Mouse (Mus musculus): Measurements from ENCODE around the gene 1700001K19Rik. TPM values are rescaled to one million over a fixed set of nuclear protein-coding genes. Genes with fewer than 3 reads are reported as not detected.

Gene 1700001K19Rik
- total RNA-seq (2021) (not detected), polyA plus RNA-seq (2012; rRNA removed) (0.12 TPM in 1 of 2 replicates, not detected in the other)
- long read RNA-seq, result 0 reads

DNA sequence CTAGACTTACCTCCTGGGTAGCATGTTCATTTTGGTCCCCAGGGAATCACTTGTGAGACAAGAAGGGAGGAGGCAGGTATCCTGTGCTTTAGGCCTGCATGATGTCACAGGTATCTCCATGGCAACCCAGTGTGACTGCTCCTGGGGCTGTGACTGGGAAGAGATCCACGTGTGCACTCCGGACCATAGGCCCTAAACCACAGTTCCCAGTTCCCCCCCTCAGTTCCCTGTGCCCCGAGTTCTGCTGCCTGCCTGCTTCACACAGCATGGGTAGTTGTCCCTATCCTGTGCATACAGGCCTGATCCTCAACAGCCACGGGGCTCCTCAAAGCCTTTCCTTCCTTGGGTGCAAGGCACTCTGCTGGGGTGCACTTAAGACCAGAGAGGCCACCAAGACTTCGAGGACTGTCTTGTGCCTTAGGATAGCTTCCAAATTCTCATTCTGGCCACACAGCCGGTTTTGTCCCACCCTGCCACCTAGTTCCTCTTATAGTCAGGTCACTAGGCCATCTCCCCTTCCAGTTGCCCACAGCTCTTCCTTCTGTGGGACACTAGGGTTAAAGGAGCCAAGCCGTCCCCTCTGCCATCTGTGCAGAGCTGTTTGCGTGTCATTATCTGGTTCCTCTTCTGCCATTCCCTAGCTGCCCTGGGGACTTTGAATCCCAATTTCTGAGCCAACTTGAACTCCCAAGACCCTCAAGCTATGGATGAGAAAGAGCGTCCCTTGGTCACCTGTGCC is at the start of gene 1700001K19Rik:
1700001K19Rik (minus strand) TSS at position 59 of the 739 bp plus-strand sequence.
- no peak for DNase-seq
- peaks cover 1% of the 10 kb centered on the region; the same call in 1 of the 2 replicates for H3K4me1 ChIP-seq (ENCODE audit: control insufficient read depth, insufficient read depth, low read length)
- H3K79me2 ChIP-seq (replicated peaks; ENCODE audit: control insufficient read depth, insufficient read depth, low read length), result no peaks in the 10 kb centered on the region
- H3K36me3 ChIP-seq (ENCODE audit: control insufficient read depth, insufficient read depth, low read length), result no peaks in the 10 kb centered on the region
- no peaks in the 10 kb centered on the region for H3K27me3 ChIP-seq (ENCODE audit: control insufficient read depth, insufficient read depth, low read length)
- no peak within 1 kb of the TSS for H3K9ac ChIP-seq (ENCODE audit: low read depth, low read length)
- intact Hi-C loops (cut with DNase I), result no loop called here
- TF ChIP-seq EP300 (IDR thresholded peaks at IDR 0.05; ENCODE audit: insufficient read depth, low read depth, low read length), result no peak
- no peak for TF ChIP-seq CTCF (IDR thresholded peaks at IDR 0.05)
- TF ChIP-seq POLR2A (IDR thresholded peaks at IDR 0.05; ENCODE audit: insufficient read depth, low read depth, low read length), result no peak
- H3K27ac ChIP-seq, result no peak within 1 kb of the TSS
- WGBS, result 78% methylated on average over 9 of the region's 9 CpGs
- H3K4me3 ChIP-seq, result no peak within 1 kb of the TSS

DNA sequence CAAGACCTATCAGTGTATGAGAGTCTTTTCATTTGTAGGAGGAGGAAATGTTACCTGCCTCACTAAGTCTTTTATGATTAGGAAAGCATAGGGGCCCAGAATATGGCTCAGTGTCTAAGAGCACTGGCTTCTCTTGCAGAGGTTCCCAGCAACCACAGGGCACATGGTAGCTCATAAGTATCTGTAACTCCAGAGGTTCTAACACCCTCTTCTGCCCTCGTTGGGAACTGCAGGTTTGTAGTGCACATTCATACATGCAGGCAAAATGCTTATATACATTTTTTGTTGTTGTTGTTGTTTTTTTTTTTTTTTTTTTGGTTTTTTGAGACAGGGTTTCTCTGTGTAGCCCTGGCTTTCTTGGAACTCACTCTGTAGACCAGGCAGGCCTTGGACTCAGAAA is 44.0 kb upstream of the 1700001K19Rik start:
- H3K4me1 ChIP-seq (ENCODE audit: control insufficient read depth, insufficient read depth, low read length), result no peaks in the 10 kb centered on the region
- H3K79me2 ChIP-seq (replicated peaks; ENCODE audit: control insufficient read depth, insufficient read depth, low read length), result no peaks in the 10 kb centered on the region
- no peaks in the 10 kb centered on the region for H3K27me3 ChIP-seq (ENCODE audit: control insufficient read depth, insufficient read depth, low read length)
- intact Hi-C loops (cut with DNase I), result no loop called here
- no peak overlapping the region for H3K27ac ChIP-seq
- WGBS, result 47% methylated on average over 1 of the region's 1 CpGs
- H3K36me3 ChIP-seq (ENCODE audit: control insufficient read depth, insufficient read depth, low read length), result no peaks in the 10 kb centered on the region
- H3K9ac ChIP-seq (ENCODE audit: low read depth, low read length), result no peak overlapping the region
- no peak overlapping the region for H3K4me3 ChIP-seq
- TF ChIP-seq EP300 (IDR thresholded peaks at IDR 0.05; ENCODE audit: insufficient read depth, low read depth, low read length), result no peak
- TF ChIP-seq CTCF (IDR thresholded peaks at IDR 0.05), result no peak
- no peak for TF ChIP-seq POLR2A (IDR thresholded peaks at IDR 0.05; ENCODE audit: insufficient read depth, low read depth, low read length)
- DNase-seq, result no peak

DNA sequence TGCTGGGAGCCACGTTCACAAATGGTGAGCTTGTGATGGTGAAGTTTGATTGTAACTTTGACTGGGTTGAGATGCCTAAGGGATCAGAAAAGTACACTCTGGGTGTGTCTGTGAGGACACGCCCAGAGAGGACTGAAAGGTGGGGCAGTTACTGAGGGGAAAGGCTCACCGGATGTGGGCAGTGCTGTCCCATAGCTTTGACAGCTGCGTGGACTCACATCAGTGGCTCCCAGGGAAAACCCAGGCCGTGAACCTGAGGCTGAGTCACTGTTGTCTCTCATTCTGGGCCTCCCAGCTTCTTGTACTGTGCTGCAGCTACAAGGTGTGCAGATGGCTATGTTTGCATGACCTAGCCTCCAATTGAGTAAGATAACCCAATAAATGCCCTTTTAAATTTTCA is 43.1 kb upstream of the 1700001K19Rik start:
- Histone ChIP-seq H3K4me3 (no peak overlapping the region), H3K27me3 (ENCODE audit: control insufficient read depth, insufficient read depth, low read length) (no peaks in the 10 kb centered on the region), H3K9ac (ENCODE audit: low read depth, low read length) (no peak overlapping the region), H3K4me1 (ENCODE audit: control insufficient read depth, insufficient read depth, low read length) (no peaks in the 10 kb centered on the region), H3K36me3 (ENCODE audit: control insufficient read depth, insufficient read depth, low read length) (no peaks in the 10 kb centered on the region), H3K79me2 (replicated peaks; ENCODE audit: control insufficient read depth, insufficient read depth, low read length) (no peaks in the 10 kb centered on the region), H3K27ac (no peak overlapping the region)
- intact Hi-C loops (cut with DNase I), result no loop called here
- no peak for DNase-seq
- TF ChIP-seq CTCF (IDR thresholded peaks at IDR 0.05) (no peak), POLR2A (IDR thresholded peaks at IDR 0.05; ENCODE audit: insufficient read depth, low read depth, low read length) (no peak), EP300 (IDR thresholded peaks at IDR 0.05; ENCODE audit: insufficient read depth, low read depth, low read length) (no peak)
- WGBS, result 77% methylated on average over 5 of the region's 5 CpGs

DNA sequence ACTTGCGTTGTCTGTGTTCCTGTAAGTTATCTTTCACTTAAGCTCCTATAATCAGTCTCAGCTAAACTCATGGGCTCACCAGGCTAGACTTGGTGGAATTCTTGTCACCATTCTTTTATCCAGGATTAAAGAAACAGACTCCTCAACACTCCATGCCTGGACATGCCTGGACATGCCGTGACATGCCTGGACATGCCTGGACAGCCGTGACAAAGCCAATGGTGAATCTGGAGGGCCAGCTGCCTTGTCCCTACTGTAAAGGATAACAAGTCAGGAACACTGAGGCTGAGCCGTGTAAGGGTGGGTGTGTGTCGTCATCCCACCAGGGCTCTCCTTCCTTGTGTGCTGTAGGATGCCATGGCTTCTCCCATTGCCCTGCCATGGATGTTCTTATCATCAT is 42.6 kb upstream of the 1700001K19Rik start:
- Histone ChIP-seq H3K4me1 (ENCODE audit: control insufficient read depth, insufficient read depth, low read length) (no peaks in the 10 kb centered on the region), H3K27me3 (ENCODE audit: control insufficient read depth, insufficient read depth, low read length) (no peaks in the 10 kb centered on the region), H3K36me3 (ENCODE audit: control insufficient read depth, insufficient read depth, low read length) (no peaks in the 10 kb centered on the region), H3K79me2 (replicated peaks; ENCODE audit: control insufficient read depth, insufficient read depth, low read length) (no peaks in the 10 kb centered on the region), H3K27ac (no peak overlapping the region), H3K4me3 (no peak overlapping the region), H3K9ac (ENCODE audit: low read depth, low read length) (no peak overlapping the region)
- DNase-seq, result no peak
- WGBS, result 89% methylated on average over 5 of the region's 5 CpGs
- TF ChIP-seq POLR2A (IDR thresholded peaks at IDR 0.05; ENCODE audit: insufficient read depth, low read depth, low read length) (no peak), CTCF (IDR thresholded peaks at IDR 0.05) (no peak), EP300 (IDR thresholded peaks at IDR 0.05; ENCODE audit: insufficient read depth, low read depth, low read length) (no peak)
- intact Hi-C loops (cut with DNase I), result no loop called here

DNA sequence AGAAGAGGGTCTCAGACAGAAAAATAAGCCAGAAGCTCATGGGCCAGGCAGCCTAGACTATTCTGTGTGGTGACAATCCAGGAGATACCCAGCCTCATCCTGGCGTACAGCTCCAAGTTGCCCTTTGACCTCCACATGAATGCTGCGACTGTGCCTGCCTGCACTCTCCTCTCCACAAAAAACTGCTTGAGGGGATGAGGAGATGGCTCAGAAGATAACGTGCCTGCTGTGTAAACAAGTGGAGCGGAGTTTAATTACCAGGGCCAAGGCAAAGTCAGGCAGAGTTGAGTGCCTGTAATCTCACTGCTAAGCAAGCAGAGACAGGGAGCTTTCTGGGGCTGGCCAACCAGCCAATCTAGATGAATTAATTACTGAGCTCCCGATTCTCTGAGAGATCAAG is 33.6 kb upstream of the 1700001K19Rik start:
- DNase-seq, result no peak
- TF ChIP-seq EP300 (IDR thresholded peaks at IDR 0.05; ENCODE audit: insufficient read depth, low read depth, low read length), result no peak
- no peak for TF ChIP-seq CTCF (IDR thresholded peaks at IDR 0.05)
- no peak for TF ChIP-seq POLR2A (IDR thresholded peaks at IDR 0.05; ENCODE audit: insufficient read depth, low read depth, low read length)
- no peak overlapping the region for H3K4me3 ChIP-seq
- no peak overlapping the region for H3K9ac ChIP-seq (ENCODE audit: low read depth, low read length)
- WGBS, result 34% methylated on average over 5 of the region's 5 CpGs
- H3K36me3 ChIP-seq (ENCODE audit: control insufficient read depth, insufficient read depth, low read length), result no peaks in the 10 kb centered on the region
- no peak overlapping the region for H3K27ac ChIP-seq
- intact Hi-C loops (cut with DNase I), result no loop called here
- H3K27me3 ChIP-seq (ENCODE audit: control insufficient read depth, insufficient read depth, low read length), result no peaks in the 10 kb centered on the region
- no peaks in the 10 kb centered on the region for H3K4me1 ChIP-seq (ENCODE audit: control insufficient read depth, insufficient read depth, low read length)
- no peaks in the 10 kb centered on the region for H3K79me2 ChIP-seq (replicated peaks; ENCODE audit: control insufficient read depth, insufficient read depth, low read length)

DNA sequence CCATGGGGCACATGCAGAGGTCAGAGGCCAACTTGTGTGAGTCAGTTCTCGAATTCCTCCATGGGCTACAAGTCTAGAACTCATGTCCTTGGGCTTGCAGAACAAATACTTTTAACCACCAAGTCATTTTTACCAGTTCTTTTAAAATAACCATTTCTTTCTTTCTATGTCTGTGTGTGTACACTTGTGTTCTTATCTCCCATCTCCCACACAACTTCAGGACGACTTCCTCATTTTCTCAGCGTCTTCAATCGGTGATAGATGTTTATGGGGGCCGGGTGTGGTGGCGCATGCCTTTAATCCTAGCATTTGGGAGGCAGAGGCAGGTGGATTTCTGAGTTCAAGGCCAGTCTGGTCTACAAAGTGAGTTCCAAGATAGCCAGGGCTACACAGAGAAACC is 31.8 kb upstream of the 1700001K19Rik start:
- H3K4me1 ChIP-seq (ENCODE audit: control insufficient read depth, insufficient read depth, low read length), result no peaks in the 10 kb centered on the region
- DNase-seq, result no peak
- H3K4me3 ChIP-seq, result no peak overlapping the region
- no peak overlapping the region for H3K9ac ChIP-seq (ENCODE audit: low read depth, low read length)
- intact Hi-C loops (cut with DNase I), result no loop called here
- no peaks in the 10 kb centered on the region for H3K36me3 ChIP-seq (ENCODE audit: control insufficient read depth, insufficient read depth, low read length)
- H3K27me3 ChIP-seq (ENCODE audit: control insufficient read depth, insufficient read depth, low read length), result no peaks in the 10 kb centered on the region
- 81% methylated on average over 6 of the region's 6 CpGs for WGBS
- H3K79me2 ChIP-seq (replicated peaks; ENCODE audit: control insufficient read depth, insufficient read depth, low read length), result no peaks in the 10 kb centered on the region
- H3K27ac ChIP-seq, result no peak overlapping the region
- TF ChIP-seq EP300 (IDR thresholded peaks at IDR 0.05; ENCODE audit: insufficient read depth, low read depth, low read length) (no peak), POLR2A (IDR thresholded peaks at IDR 0.05; ENCODE audit: insufficient read depth, low read depth, low read length) (no peak), CTCF (IDR thresholded peaks at IDR 0.05) (no peak)

Data from heart, adult 2 months (tissue).